Mouse (Mus musculus) gastrocnemius, postnatal 4 days (tissue): Measurements from ENCODE around the gene 4930548H24Rik. TPM values are rescaled to one million over a fixed set of nuclear protein-coding genes. Genes with fewer than 3 reads are reported as not detected.

Source experiments
- DNase-seq, 2 experiments: peaks; one replicate each; pipeline ENCODE4 v3.0.0; 2021 to 2022; ENCODE audit warnings: low spot score in 2 of 2, mixed read lengths in 2 of 2
- total RNA-seq, 2 experiments: library from RNA; stranded (reverse); gene quantifications; 2 replicates each; pipeline ENCODE4 v1.2.3; 2021

Gene 4930548H24Rik
- total RNA-seq, 2 experiments from 2014 or later: 0.29 to 0.61 TPM

DNA sequence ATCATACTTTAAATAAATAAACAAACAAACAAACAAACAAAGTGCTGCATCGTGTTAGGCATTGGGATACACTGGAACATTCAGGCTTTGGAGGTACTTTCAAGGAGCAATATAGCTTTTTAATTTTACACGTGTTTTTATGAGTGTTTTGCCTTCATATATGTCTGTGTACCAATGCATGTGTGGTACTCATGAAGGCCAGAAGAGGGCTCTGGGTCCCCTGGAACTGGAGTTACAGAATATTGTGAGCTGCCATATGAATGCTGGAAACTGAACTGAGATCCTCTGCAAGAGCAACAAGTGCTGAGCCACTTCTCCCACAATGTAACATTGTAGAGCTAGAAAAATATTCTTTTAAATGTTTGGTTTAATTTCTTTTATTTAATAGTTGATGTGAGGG is 49.7 kb downstream of the 4930548H24Rik start:
- no peak for DNase-seq

Other genes with a start within 250 kb of the 4930548H24Rik start
- 100 to 1,000 TPM in 1 of 2 experiments, 10 to 100 TPM in 1; 91.4 to 105 TPM for gene Nrbp1, start 244.9 kb upstream of the 4930548H24Rik start, total RNA-seq
- under 1 TPM in 1 of 2 experiments, not detected in 1; 0.70 TPM for gene Gm9970, start 244.5 kb upstream of the 4930548H24Rik start, total RNA-seq
- 1 to 10 TPM; 2.3 to 4.1 TPM for gene Krtcap3, start 234.0 kb upstream of the 4930548H24Rik start, total RNA-seq
- 10 to 100 TPM; 30.6 to 40.8 TPM for gene Ift172, start 194.6 kb upstream of the 4930548H24Rik start, total RNA-seq
- 10 to 100 TPM; 18.5 to 18.7 TPM for gene Fndc4, start 189.7 kb upstream of the 4930548H24Rik start, total RNA-seq
- gene Gckr, start 188.3 kb upstream of the 4930548H24Rik start, total RNA-seq: under 1 TPM; 0.22 to 0.36 TPM
- 10 to 100 TPM; 20.7 to 22.2 TPM for gene Zfp512, start 33.3 kb upstream of the 4930548H24Rik start, total RNA-seq
- 10 to 100 TPM; 20.2 to 20.9 TPM for gene Gpn1, start 9.0 kb downstream of the 4930548H24Rik start, total RNA-seq
- 10 to 100 TPM; 27.3 to 29.8 TPM for gene Slc4a1ap, start 41.3 kb downstream of the 4930548H24Rik start, total RNA-seq
- 10 to 100 TPM; 14.0 to 15.1 TPM for gene Supt7l, start 42.1 kb downstream of the 4930548H24Rik start, total RNA-seq
- gene Mrpl33, start 111.2 kb downstream of the 4930548H24Rik start, total RNA-seq: 100 to 1,000 TPM; 229 to 230 TPM
- 1 to 10 TPM; 2.9 to 4.6 TPM for gene Rbks, start 211.9 kb downstream of the 4930548H24Rik start, total RNA-seq
- gene Babam2, start 211.9 kb downstream of the 4930548H24Rik start, total RNA-seq: 10 to 100 TPM; 45.0 to 51.0 TPM